Mouse (Mus musculus) forebrain, embryonic 12.5 days (tissue): ENCODE results near the gene Rap1gap. TPM values are rescaled to one million over a fixed set of nuclear protein-coding genes. Genes with fewer than 3 reads are reported as not detected.

Experiments
- ATAC-seq: fragments of 200-750 bp; cut with Nextera tagmentation; 2 replicates; pipeline ENCODE4 v1.8.0; 2017; ENCODE audit warnings: moderate TSS enrichment; ENCODE audit not compliant: low FRiP score
- H3K27ac ChIP-seq: fragments of 300-500 bp; sonication (generic); 2 replicates; pipeline ENCODE4 v1.5.1; 2016; ENCODE audit warnings: mild to moderate bottlenecking
- H3K27me3 ChIP-seq: fragments of 300-500 bp; sonication (generic); 2 replicates; pipeline ENCODE4 v1.6.1; 2016; ENCODE audit warnings: mild to moderate bottlenecking
- H3K36me3 ChIP-seq: fragments of 300-500 bp; sonication (generic); replicated peaks from 2 replicates; pipeline ENCODE4 v1.6.1; 2016; ENCODE audit warnings: mild to moderate bottlenecking
- H3K4me1 ChIP-seq: fragments of 300-500 bp; sonication (generic); 2 replicates; pipeline ENCODE4 v1.6.1; 2016
- H3K4me2 ChIP-seq: fragments of 300-500 bp; sonication (generic); 2 replicates; pipeline ENCODE4 v1.6.1; 2016; ENCODE audit warnings: mild to moderate bottlenecking, moderate library complexity
- H3K4me3 ChIP-seq: fragments of 300-500 bp; sonication (generic); replicated peaks from 2 replicates; pipeline ENCODE4 v1.5.1; 2016; ENCODE audit warnings: mild to moderate bottlenecking
- H3K9ac ChIP-seq: fragments of 300-500 bp; sonication (generic); 2 replicates; pipeline ENCODE4 v1.6.1; 2016; ENCODE audit warnings: mild to moderate bottlenecking
- H3K9me3 ChIP-seq: fragments of 300-500 bp; sonication (generic); 2 replicates; pipeline ENCODE4 v1.6.1; 2016
- WGBS: fragments of 180-500 bp; shearing (Covaris S2); methylation state at CpG from one replicate; pipeline ENCODE4 v1.1.7; 2016; 5-methylcytosine and 5-hydroxymethylcytosine counted together
- polyA plus RNA-seq: library from polyadenylated mRNA; unstranded; fragments of >200 nt; fragmentation: Nextera tagmentation; extraction: Ambion mirVana; gene quantifications from 2 replicates; pipeline ENCODE4 v1.2.1, GENCODE M21; 2016

Rap1gap gene
- polyA plus RNA-seq, 1 experiment from 2014 or later: 7.3 TPM

DNA sequence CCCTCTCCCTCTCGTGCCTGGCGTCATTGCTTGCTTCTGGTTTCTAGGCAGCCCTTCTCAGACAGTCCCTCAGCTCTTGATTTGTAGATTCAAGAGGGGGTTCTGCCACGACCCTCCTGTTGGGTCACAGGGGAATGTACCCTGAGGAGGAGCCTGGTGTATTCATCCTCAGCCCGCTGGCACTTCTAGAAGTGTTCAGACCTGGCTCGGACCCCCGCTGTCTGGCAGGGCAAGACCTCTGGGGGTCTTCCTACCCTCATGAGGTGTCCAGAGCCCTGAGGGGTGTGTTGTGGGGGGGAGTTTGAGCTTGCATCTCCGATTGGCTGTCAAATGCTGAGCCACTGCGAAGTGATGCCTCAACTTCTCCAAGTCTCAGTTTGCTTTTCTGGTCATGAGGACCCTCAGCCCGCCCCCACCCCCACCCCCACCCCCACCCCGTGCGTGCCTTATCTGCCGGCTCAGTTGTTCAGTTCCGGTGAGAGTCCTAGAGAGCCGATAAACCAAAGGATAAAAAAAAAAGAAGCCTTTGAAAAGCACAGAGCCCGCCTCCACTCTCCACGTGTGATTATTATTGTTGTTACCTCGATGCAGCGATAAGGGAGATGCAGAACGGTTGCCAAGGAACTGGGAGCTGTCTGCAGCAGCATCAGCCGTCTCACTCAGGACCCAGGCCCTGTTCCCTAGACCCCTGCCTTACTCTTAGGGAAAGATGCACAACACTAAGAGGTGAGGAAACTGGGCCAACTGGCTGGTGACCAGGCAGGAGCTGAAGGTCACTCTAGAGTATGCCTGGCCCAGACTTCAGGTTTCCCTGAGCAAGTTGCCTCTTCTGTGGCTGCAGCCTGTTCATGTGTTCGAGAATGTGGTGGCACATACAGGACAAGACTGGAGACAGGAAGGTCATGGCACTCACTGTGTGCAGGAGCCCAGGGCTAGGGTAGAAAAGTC lies 35.0 kb downstream of the Rap1gap start:
- Histone ChIP-seq H3K4me3 (no peak overlapping the region), H3K27me3 (no peaks in the 10 kb centered on the region), H3K4me2 (no peak overlapping the region), H3K9ac (no peak overlapping the region), H3K27ac (no peak overlapping the region), H3K4me1 (peaks cover 35% of the 10 kb centered on the region), H3K9me3 (no peaks in the 10 kb centered on the region), H3K36me3 (no peaks in the 10 kb centered on the region)
- no peak for ATAC-seq
- 57% methylated on average over 21 of the region's 21 CpGs for WGBS

DNA sequence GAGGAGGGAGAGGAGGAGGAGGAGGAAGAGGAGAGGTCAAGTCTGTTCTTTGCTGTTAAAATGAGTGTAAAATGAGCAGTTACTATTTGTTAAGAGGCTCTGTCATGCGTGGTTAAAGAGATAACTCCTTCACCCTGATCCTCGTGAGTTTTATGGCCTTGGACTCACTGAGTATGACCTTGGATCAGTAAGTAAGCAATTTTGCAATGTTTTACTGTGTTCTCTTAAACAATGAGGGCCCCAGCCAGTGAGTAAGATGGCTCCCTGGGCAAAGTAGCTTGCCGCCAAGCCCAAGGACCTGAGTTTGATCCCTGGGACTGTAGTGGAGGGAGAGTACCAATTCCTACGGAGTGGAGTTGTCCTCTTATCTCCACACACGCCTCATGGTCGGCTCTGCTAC lies 36.4 kb downstream of the Rap1gap start:
- Histone ChIP-seq H3K4me2 (no peak overlapping the region), H3K4me1 (peaks cover 37% of the 10 kb centered on the region), H3K27ac (no peak overlapping the region), H3K9ac (no peak overlapping the region), H3K27me3 (no peaks in the 10 kb centered on the region), H3K36me3 (no peaks in the 10 kb centered on the region), H3K4me3 (no peak overlapping the region), H3K9me3 (no peaks in the 10 kb centered on the region)
- 77% methylated on average over 6 of the region's 6 CpGs for WGBS
- ATAC-seq: no peak

DNA sequence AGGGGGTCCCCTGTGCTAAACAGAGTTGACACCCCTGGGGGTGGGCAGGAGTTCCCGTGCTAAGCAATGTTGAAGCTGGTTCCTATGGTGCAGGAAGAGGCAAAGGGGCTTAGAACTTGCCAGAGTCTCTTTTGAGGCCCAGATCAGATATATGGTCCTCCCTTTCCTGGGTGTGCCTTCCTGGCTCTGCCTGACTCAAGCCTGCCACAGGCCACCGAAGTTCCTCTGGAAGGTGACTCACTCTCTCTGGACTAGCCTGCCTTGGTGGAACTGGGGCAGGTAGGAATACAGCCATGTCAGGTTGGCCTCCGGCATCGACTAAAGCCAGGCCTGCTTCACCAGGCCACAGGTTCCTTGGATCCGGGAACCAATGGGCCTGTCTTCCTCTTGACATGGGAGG lies 38.6 kb downstream of the Rap1gap start:
- Histone ChIP-seq H3K4me1 (peaks cover 44% of the 10 kb centered on the region), H3K27ac (no peak overlapping the region), H3K9me3 (no peaks in the 10 kb centered on the region), H3K4me3 (no peak overlapping the region), H3K4me2 (no peak overlapping the region), H3K9ac (no peak overlapping the region), H3K27me3 (peaks cover 4% of the 10 kb centered on the region), H3K36me3 (no peaks in the 10 kb centered on the region)
- WGBS: 95% methylated on average over 5 of the region's 5 CpGs
- no peak for ATAC-seq

DNA sequence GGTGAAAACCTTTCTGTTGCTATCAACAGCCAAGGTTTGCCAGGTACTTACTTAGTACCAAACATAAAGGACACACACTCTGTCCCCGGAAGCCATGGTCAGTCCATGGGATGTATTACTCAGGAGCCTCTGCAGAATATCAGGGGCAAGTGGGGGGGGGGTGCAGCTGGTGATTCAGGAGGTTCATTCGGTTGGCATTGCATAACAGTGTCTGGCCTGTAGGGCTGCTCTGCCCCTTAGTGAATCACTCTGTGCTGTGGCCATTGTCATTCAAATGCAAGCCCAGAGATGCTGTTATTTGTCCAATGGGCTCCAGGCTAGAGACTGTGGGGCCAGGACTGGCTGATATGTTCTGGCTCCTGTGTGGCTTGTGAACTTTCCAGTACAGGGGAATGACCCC lies 40.0 kb downstream of the Rap1gap start:
- ATAC-seq: no peak
- Histone ChIP-seq H3K4me2 (no peak overlapping the region), H3K27ac (no peak overlapping the region), H3K9ac (no peak overlapping the region), H3K27me3 (peaks cover 19% of the 10 kb centered on the region), H3K4me1 (peaks cover 30% of the 10 kb centered on the region), H3K4me3 (no peak overlapping the region), H3K9me3 (no peaks in the 10 kb centered on the region), H3K36me3 (no peaks in the 10 kb centered on the region)
- 53% methylated on average over 2 of the region's 2 CpGs for WGBS

DNA sequence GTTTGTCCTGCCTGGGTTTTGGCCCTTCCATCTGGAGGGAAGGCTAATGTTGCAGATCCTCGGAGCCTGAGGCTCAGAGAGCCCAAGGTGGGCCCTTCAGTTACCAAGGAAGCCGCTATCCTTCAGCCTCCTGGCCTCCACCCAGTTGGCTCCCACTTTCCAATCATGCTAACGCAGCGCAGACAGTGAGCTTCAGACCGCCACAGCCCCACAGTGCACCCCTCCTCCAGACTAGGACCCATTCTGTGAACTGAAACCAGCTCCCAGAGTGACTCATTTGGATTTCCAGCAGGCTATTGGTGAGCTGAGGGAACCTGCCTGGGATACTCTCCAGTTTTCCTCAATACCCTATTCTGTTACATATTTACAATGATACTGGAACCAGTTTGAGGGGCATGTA lies 40.9 kb downstream of the Rap1gap start:
- Histone ChIP-seq H3K4me3 (no peak overlapping the region), H3K9ac (no peak overlapping the region), H3K36me3 (no peaks in the 10 kb centered on the region), H3K27ac (no peak overlapping the region), H3K4me1 (peaks cover 28% of the 10 kb centered on the region), H3K4me2 (no peak overlapping the region), H3K9me3 (no peaks in the 10 kb centered on the region), H3K27me3 (peaks cover 27% of the 10 kb centered on the region)
- WGBS: 75% methylated on average over 5 of the region's 5 CpGs
- ATAC-seq: no peak

DNA sequence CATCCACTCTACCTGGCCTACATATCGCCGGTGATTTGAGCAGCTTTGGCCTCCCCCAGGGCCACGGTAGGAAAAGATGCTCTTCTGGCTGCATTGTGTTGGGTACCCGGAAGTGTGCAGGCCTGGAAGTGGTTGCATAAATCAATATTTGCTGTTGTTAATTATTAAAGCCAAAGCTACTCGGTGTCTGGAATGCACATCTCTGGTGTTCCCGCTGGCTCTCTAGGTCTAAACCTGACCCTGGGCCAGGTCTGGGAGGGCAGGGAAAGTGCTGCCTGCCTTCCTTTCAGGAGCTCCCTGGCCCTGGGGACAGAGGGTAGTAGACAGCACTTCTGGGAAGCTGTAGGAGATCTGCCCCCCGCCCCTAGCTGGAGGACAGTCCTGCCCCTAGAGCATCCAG lies 42.0 kb downstream of the Rap1gap start:
- Histone ChIP-seq H3K36me3 (no peaks in the 10 kb centered on the region), H3K4me2 (0 out of 2 replicates have a peak overlapping the region, but pooled peaks have one; percentile 76), H3K4me1 (peaks cover 28% of the 10 kb centered on the region), H3K9me3 (no peaks in the 10 kb centered on the region), H3K27ac (no peak overlapping the region), H3K27me3 (peaks cover 28% of the 10 kb centered on the region), H3K9ac (no peak overlapping the region; the same call in 1 of the 2 replicates), H3K4me3 (no peak overlapping the region)
- ATAC-seq: no peak
- 74% methylated on average over 7 of the region's 7 CpGs for WGBS

DNA sequence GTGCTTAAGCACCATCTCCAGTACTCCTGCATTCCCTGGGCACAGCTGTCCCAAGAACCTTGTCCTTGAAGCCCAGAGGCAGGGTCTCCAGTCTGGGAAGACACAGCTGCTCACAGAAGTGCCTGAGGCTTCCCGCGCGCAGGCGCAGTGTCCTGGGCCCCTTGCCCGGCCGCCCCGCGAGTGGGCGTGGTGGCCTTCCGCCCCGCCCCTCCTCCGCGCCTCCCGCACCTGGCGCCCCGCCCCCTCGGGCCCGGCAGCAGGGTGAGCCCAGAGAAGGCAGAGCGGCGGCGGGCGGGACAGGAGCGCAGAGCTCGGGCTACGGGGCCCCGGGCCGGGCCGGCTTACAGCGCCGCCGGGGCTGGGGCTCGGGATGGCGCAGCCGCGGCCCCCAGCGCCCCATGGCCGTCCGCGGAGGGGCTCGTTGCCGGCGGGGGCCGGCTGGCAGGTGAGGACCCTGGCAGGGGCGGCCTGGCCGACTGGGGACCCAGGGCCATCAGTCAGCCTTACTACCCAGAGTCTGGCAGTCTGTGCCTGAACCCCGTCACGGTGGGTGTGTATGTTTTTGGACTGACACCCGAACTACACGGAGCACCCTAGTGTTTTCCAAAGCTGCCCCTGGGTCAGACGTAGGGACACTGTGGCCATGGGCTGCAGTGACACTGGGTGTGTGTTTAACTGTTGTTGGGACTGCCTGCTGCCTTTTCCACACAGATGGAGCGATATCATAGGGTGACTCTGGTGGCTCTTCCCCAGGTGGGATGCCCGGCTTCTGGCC lies 42.9 kb downstream of the Rap1gap start:
- Histone ChIP-seq H3K4me1 (peaks cover 28% of the 10 kb centered on the region), H3K4me2 (peak overlapping the region; percentile 76), H3K9ac (peak overlapping the region; percentile 65), H3K27ac (no peak overlapping the region), H3K9me3 (no peaks in the 10 kb centered on the region), H3K27me3 (peaks cover 28% of the 10 kb centered on the region), H3K4me3 (peak overlapping the region; percentile 48), H3K36me3 (no peaks in the 10 kb centered on the region)
- 5% methylated on average over 39 of the region's 52 CpGs for WGBS
- ATAC-seq: peak; percentile 90

DNA sequence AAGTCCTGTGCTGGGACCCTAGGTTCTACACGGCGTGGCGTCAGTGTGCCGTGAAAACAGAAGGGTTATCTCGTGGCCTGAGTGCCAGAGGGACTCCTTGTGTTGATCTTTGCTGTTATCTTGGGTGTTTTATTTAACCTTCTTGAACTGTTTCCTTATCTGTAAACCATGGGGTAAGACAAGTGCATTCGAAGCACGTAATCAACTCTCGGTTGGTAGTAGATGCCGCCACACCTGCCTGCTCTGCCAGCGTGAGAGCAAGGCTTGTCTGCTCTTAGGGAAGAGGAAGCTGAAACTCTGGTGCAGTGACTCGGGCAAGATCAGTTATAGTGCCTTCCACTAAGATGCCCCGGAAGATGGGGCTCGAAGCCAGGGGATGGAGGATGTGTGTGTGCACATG lies 48.4 kb downstream of the Rap1gap start:
- Histone ChIP-seq H3K27ac (no peak overlapping the region), H3K4me2 (no peak overlapping the region), H3K4me3 (no peak overlapping the region), H3K9me3 (no peaks in the 10 kb centered on the region), H3K9ac (no peak overlapping the region), H3K4me1 (peaks cover 1% of the 10 kb centered on the region; the same call in 1 of the 2 replicates), H3K27me3 (peaks cover 29% of the 10 kb centered on the region), H3K36me3 (no peaks in the 10 kb centered on the region)
- WGBS: 92% methylated on average over 13 of the region's 13 CpGs
- no peak for ATAC-seq

DNA sequence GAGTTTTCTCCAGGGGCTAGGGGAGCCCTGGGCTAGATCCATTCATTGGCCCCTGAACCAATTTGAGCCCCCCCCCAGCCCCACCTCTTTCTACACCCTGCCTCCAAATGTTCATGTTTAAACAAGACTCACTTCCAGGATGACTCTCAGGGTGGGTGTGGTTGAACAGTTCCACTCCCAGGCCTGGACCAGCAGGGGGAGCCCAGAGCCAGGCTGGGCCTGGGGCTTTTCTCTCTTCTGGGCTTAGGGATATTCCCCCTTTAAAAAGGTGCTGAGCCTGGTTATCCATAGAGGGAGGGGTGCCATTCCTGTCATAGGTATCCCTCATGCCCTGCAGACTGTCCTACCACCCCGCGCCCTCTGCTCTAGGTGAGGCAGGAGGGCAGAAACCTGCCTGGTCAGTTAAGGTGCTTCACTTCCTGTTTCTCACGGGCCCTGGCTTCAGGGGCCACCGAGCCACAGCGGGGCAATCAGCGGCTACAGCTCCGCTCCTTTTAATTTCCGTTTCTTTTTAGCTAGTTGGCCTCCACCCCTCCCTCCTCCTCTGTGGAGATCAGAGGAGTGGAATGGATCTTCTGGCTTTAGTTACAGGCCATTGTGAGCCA lies 49.6 kb downstream of the Rap1gap start:
- Histone ChIP-seq H3K9ac (no peak overlapping the region), H3K4me1 (peaks cover 7% of the 10 kb centered on the region), H3K36me3 (no peaks in the 10 kb centered on the region), H3K27ac (no peak overlapping the region), H3K4me3 (no peak overlapping the region), H3K9me3 (no peaks in the 10 kb centered on the region), H3K4me2 (no peak overlapping the region), H3K27me3 (peaks cover 21% of the 10 kb centered on the region)
- no peak for ATAC-seq
- 50% methylated on average over 8 of the region's 8 CpGs for WGBS

DNA sequence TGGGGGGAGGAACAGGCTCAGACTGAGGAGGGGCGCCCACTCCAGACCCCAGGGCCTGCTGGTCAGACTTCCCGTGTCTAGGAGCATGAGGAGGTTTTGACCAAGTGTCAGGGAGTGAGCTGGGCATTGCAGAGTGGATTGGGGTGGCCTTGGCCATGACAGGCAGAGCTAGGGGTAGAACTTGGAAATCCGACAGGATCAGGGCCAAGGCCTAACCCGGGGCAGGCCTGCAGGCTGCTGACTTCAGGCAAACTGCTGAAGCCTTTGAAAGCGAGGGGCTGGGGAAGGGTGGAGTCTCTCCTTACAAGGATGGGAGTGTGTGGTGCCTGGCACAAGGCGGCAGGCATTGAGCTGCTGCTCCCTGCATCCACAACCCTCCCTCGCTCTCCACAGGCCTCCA lies 52.5 kb downstream of the Rap1gap start:
- H3K4me1 ChIP-seq: peaks cover 16% of the 10 kb centered on the region
- WGBS: 65% methylated on average over 7 of the region's 7 CpGs
- no peak overlapping the region for H3K4me2 ChIP-seq
- H3K27me3 ChIP-seq: peaks cover 10% of the 10 kb centered on the region
- H3K4me3 ChIP-seq: no peak overlapping the region
- H3K36me3 ChIP-seq: no peaks in the 10 kb centered on the region
- H3K9ac ChIP-seq: no peak overlapping the region
- no peaks in the 10 kb centered on the region for H3K9me3 ChIP-seq
- ATAC-seq: no peak
- no peak overlapping the region for H3K27ac ChIP-seq

DNA sequence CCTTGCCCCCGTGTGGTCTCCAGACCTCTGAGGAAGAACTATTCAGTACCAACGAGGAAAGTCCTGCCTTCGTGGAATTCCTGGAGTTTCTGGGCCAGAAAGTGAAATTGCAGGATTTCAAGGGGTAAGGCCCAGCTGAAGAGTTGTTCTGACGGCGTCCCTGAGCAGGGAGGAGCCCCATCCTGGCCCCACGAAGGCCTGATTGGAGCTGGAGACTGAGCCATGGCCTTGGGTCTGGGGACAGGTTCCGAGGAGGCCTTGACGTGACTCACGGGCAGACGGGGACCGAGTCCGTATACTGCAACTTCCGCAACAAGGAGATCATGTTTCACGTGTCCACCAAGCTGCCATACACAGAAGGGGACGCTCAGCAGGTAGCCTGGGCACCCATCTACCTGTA lies 53.1 kb downstream of the Rap1gap start:
- Histone ChIP-seq H3K36me3 (no peaks in the 10 kb centered on the region), H3K4me3 (no peak overlapping the region), H3K27me3 (peaks cover 13% of the 10 kb centered on the region), H3K4me1 (peaks cover 19% of the 10 kb centered on the region), H3K9me3 (no peaks in the 10 kb centered on the region), H3K9ac (no peak overlapping the region), H3K27ac (no peak overlapping the region), H3K4me2 (no peak overlapping the region)
- ATAC-seq: no peak
- 75% methylated on average over 15 of the region's 15 CpGs for WGBS

DNA sequence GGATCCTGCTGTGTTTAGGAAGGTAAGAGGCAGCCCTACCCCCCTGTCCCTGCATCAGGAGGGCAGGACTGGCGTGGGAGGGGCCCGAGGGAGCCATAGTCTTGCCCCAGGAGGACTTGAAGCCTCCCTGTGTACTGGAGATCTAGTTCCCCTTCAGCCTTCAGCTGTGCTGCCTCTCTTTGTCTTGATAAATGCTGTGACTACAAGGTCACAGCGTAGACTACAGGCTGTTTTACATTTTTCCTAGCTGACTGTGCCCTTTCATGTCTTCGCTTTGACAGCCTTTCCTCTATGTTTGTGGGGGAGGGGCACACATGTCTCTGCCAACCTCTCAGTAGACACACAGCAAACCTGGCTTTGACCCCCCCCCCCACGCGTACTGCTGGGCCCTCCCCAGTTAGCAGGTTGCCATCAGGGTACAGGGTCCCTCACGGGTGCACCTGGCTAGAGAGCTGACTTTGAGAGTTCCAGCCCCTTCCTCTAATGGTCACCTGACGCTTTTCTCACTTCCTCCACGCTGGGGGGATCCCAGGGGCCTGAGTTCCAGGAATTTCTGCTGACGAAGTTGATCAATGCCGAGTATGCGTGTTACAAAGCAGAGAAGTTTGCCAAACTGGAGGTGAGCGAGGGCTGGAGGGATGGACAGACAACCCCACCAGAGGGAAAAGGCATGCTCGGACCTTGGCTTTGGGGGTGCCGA lies 55.0 kb downstream of the Rap1gap start:
- Histone ChIP-seq H3K9me3 (no peaks in the 10 kb centered on the region), H3K4me1 (peaks cover 30% of the 10 kb centered on the region), H3K27ac (peak overlapping the region; percentile 82), H3K36me3 (no peaks in the 10 kb centered on the region), H3K27me3 (peaks cover 30% of the 10 kb centered on the region), H3K4me2 (no peak overlapping the region; the same call in 1 of the 2 replicates), H3K4me3 (no peak overlapping the region), H3K9ac (no peak overlapping the region; the same call in 1 of the 2 replicates)
- WGBS: 36% methylated on average over 15 of the region's 15 CpGs
- 0 out of 2 replicates have a peak, but pooled peaks have one; percentile 31 for ATAC-seq
